In genomic region chr5:111509575-111510057, GRCm38 (mm10) we compare ENCODE assay signal across 9 mouse cellular contexts.
DNase-seq lines count a peak whose midpoint lies in the region; ATAC-seq lines count a peak whose summit lies in the region.
"Had no signal": no experiment of that assay in that cellular context is flagged by ENCODE, and none has a peak within 500 bp of the region (broad histone marks: within the 10 kb centered on the region; RNA-seq: fewer than 3 reads in every experiment).

No protein-coding gene starts in this region.

- H3K9me3 ChIP-seq in heart, embryonic 14.5 days (ENCODE audit: control insufficient read depth, low read length) = no peaks in the 10 kb centered on the region
- H3K9me3 ChIP-seq in midbrain, embryonic 15.5 days = no peaks in the 10 kb centered on the region

- peak overlapping the region; percentile 40 to 70; a peak in 3 of 4 replicates for H3K27ac ChIP-seq in heart, embryonic 14.5 days (replicated peaks in 1 of 2; ENCODE audit: control insufficient read depth in 1 of 2, insufficient read depth in 1 of 2, low read depth in 2 of 2, low read length in 2 of 2)
- peak overlapping the region; percentile 13; the same call in 1 of the 2 replicates for H3K27ac ChIP-seq in midbrain, embryonic 15.5 days

- no peaks in the 10 kb centered on the region for H3K27me3 ChIP-seq in heart, embryonic 14.5 days (ENCODE audit: control insufficient read depth, insufficient read depth, low read length)
- no peaks in the 10 kb centered on the region for H3K27me3 ChIP-seq in midbrain, embryonic 15.5 days (replicated peaks)

- peak overlapping the region; percentile 58; the same call in 1 of the 2 replicates for H3K9ac ChIP-seq in heart, embryonic 14.5 days (ENCODE audit: low read length)
- no peak overlapping the region for H3K9ac ChIP-seq in midbrain, embryonic 15.5 days

- peak overlapping the region; percentile 53 for H3K4me2 ChIP-seq in heart, embryonic 14.5 days (ENCODE audit: low read length)
- H3K4me2 ChIP-seq in midbrain, embryonic 15.5 days = peak overlapping the region; percentile 18

- H3K4me3 ChIP-seq in heart, embryonic 14.5 days (ENCODE audit: control insufficient read depth in 1 of 2, insufficient read depth in 1 of 2, low read depth in 1 of 2, low read length in 2 of 2) = peak overlapping the region in 1 of 2 experiments; percentile 4; a peak in 1 of 4 replicates
- H3K4me3 ChIP-seq in midbrain, embryonic 15.5 days = no peak overlapping the region
- H3K4me3 ChIP-seq: myocyte had no signal

- WGBS in heart, embryonic 14.5 days = 5% methylated on average over 9 of the region's 9 CpGs
- 5% methylated on average over 9 of the region's 9 CpGs for WGBS in midbrain, embryonic 15.5 days

- H3K4me1 ChIP-seq in heart, embryonic 14.5 days (ENCODE audit: control insufficient read depth in 2 of 2, insufficient read depth in 2 of 2, low read length in 2 of 2) = peaks cover 50 to 72% of the 10 kb centered on the region in 2 experiments
- H3K4me1 ChIP-seq in midbrain, embryonic 15.5 days = peaks cover 28% of the 10 kb centered on the region

- ATAC-seq in heart, embryonic 14.5 days (ENCODE audit: insufficient number of reproducible peaks, insufficient read depth, low FRiP score, low read depth) = no peak
- no peak for ATAC-seq in midbrain, embryonic 15.5 days (replicated peaks)

- no peaks in the 10 kb centered on the region for H3K36me3 ChIP-seq in heart, embryonic 14.5 days (ENCODE audit: control insufficient read depth, insufficient read depth, low read length)
- H3K36me3 ChIP-seq in midbrain, embryonic 15.5 days (replicated peaks) = no peaks in the 10 kb centered on the region

- peak; percentile 36 to 59 for DNase-seq in spleen, postnatal 10 days (ENCODE audit: low spot score in 2 of 2)
- DNase-seq in spleen, postnatal 4 days (ENCODE audit: low spot score in 2 of 2) = no peak
- peak; percentile 10 to 55 for DNase-seq in kidney, postnatal 25 days
- no peak for DNase-seq in cerebellum, adult 11-12 months
- DNase-seq in cerebellum, adult 11 months = no peak
- no peak for DNase-seq in layer of hippocampus, postnatal 10 days (ENCODE audit: low spot score in 2 of 2)

Comparison
In these comparisons a context has a peak if more than half of its experiments do, and no peak if none do; other contexts are left out.
1. DNase-seq: peak in spleen, postnatal 10 days (2 of 2) and kidney, postnatal 25 days (2 of 2); none in spleen, postnatal 4 days (0 of 2), cerebellum, adult 11-12 months (single experiment), cerebellum, adult 11 months (single experiment) and layer of hippocampus, postnatal 10 days (0 of 2).